Mouse (Mus musculus) embryo, embryonic 9.5 days (tissue): ENCODE measurements around the gene Nap1l3.
A peak's percentile ranks its signal among the peaks of the same experiment; 100 is the strongest.

Source experiments
- DNase-seq: peaks from one replicate; pipeline ENCODE4 v3.0.0-alpha.2; 2017; ENCODE audit errors: extremely low spot score

The Nap1l3 gene

GRCm38 (mm10) chrX:122396781-122397581 is at the start of gene Nap1l3:
TSS of gene Nap1l3 (minus strand) at chrX:122397401.
- DNase-seq = peak; percentile 59

GRCm38 (mm10) chrX:122397652-122398051 is 451 bp upstream of the Nap1l3 start:
- no peak for DNase-seq
